Mouse (Mus musculus) right cerebral cortex, postnatal 14 days (tissue): ENCODE data around the gene Daam1.
A peak's percentile ranks its signal among the peaks of the same experiment; 100 is the strongest.

Experiments
- DNase-seq: peaks from one replicate; pipeline ENCODE4 v3.0.0; 2022

The Daam1 gene

DNA sequence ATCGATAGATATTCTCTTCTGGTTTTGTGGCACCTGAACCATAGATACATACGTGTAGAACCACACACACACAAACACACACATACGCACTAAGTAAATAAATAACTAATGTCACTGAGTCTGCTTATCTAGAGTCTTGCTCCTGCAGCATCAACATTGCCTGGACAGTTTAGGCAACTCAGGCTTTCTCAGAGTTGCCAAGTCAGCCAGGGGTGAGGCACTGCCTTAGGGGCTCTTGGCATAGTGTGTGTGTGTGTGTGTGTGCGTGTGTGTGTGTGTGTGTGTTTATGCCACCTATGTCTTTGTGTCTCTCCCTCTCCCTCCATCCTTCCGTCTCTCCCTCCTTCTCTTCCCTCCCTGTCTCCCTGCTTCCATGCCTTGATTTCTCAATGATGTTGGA lies 110.4 kb downstream of the Daam1 start:
- no peak for DNase-seq

GRCm38 (mm10) chr12:71943112-71943511 lies 112.2 kb downstream of the Daam1 start:
- DNase-seq, result no peak

- DNase-seq, result no peak
These were observed 112.8 kb downstream of the Daam1 start for GRCm38 (mm10) chr12:71943646-71944045.

DNA sequence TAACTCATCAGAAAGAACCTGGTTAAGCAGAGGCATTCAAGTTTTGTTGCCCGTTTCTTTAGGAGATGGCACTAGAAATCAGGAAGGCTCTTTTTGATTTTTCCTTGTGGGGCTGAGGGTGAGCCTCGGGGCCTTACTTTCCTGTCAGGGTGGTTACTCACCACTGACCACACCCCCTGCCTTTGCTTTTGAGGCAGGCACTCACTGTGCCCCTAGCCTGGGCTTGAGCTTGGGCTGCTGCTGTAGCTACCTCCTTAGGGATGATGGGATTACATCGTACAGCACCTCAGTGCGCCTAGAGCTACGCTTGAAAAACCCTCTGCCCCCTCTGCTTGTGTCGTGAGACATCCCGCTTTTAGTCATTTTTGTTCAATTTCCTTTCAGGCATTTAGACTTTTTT lies 115.0 kb downstream of the Daam1 start:
- DNase-seq, result no peak

GRCm38 (mm10) chr12:71946448-71946847 lies 115.6 kb downstream of the Daam1 start:
- DNase-seq, result no peak

- DNase-seq, result no peak
These were observed 118.1 kb downstream of the Daam1 start for GRCm38 (mm10) chr12:71948972-71949371.

GRCm38 (mm10) chr12:71949606-71950005 lies 118.7 kb downstream of the Daam1 start:
- no peak for DNase-seq

- no peak for DNase-seq
These were observed 119.4 kb downstream of the Daam1 start for GRCm38 (mm10) chr12:71950095-71950877.

GRCm38 (mm10) chr12:71954180-71954935 lies 123.5 kb downstream of the Daam1 start:
- DNase-seq, result no peak

DNA sequence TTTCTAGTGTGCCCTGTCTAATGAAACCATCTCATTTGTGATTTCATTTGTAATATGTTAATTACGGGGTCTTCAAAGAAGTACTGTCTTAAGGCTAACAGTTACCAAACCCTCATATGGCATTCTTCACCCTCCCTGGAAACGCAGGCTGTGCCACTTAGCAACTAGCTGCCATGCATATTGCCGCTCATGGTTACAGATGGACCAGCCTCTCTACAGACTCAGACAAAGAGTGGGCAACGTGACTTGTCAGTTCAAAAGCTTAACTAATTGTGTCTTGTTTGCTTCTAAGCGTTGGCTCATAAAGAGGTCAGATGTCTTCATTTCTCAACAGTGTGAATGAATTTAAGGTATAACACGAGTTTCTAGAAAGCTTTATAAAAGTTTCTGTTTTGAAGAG lies 126.1 kb downstream of the Daam1 start:
- DNase-seq, result no peak

DNA sequence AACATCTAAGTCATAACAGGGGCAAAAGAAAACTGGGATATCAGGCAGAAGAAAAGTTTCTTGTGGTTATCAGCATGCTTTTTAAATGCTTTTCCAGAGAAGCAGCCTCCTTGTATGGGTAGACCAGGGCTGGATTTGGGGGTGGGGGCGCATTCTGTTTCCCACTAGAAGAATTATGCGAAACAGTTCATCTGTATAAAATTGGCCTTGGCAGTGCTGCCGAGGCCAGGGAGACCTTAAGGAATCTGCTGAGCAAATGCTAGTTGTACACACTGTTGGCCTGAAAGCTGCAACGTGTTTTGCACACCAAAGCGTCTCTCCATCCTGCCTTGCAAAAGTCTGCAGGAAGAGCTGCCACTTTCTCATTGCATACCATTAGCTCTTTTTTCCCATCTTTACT lies 126.6 kb downstream of the Daam1 start:
- no peak for DNase-seq

DNA sequence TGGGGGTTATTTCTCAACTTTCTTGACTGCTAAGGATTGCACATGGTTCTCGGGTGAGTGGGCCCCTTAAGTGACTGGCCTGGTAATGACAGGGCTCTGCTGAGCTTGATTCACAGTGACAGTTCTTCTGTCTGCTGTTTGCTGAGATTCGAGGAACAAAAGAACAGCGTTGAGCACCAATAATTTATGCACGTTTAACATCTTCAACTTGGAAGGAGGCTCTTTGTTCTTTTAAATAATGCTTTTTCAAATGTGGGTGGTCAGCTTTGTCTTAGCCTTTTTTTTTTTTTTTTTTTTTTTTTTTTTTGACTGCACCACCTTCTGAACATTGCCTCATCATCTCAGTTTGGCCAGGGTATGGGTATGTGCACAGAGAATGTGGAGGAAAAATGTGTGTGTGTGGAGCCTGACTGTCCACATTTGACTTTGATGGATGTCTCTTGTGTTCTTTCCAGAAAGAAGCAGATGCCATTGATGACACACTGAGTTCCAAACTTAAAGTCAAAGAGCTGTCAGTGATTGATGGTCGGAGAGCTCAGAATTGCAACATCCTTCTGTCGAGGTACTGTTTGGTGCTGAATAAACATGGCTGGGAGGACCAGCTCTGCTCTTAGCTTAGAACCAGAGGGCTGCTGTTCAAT lies 128.6 kb downstream of the Daam1 start:
- DNase-seq, result no peak

DNA sequence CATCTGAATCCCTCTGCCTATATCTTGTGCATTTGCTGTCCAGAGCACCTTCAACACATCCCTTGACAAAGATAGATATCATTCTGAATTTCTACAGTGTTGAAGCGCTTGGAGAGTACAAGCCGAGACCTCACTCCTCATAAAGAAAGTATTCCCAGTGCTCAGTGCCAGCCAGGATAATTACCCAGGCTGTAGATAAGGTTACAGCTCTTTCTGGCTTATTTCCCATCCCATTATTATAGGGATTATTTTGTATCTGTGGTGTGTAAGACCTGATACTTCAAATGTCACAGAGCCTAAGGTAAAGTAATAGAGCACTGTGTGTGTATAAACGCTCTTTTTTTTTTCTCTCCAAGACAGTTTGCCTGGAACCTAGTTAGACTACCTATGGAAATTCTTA lies 130.8 kb downstream of the Daam1 start:
- DNase-seq, result no peak

DNA sequence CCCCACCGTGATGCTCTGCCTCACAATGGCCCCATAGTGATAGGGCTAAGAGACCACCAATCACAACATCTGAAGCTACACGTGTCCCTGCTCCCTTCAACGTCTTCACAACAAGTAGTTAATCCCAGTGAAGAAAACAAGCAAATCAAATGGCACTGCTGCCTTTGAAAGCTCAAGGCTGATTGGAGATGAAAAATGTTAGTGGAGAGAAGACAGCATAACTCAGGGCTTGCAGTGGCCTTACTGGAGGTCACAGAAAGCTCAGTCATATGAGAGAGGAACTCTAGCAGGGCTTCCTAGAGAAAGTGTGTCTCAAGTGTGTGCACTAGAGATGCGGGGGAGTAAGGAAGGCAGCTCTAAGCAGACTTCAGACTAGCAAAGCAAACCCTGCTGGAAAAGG lies 131.7 kb downstream of the Daam1 start:
- DNase-seq, result no peak

- DNase-seq, result no peak
These were observed 137.7 kb downstream of the Daam1 start for GRCm38 (mm10) chr12:71968592-71968991.

- DNase-seq, result no peak
These were observed 138.1 kb downstream of the Daam1 start for GRCm38 (mm10) chr12:71969022-71969421.

DNA sequence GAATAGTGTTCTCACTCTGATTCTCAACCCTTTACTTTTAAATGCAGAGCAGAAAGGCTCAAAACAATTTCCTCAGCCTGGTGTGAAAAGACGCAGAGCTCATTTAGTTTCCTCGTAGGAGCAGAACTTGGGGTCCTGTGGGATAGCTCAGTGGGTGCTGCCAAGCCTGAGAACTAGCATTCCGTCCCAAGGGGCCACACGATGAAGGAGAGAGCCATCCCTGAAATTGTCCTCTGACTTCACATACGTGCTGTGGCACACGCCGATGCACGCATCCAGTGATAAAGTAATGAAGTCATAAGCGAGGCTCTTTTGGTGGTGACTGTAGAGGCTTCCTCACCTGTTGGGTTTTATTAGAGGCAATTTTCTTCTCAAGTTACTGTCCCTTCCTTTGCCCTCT lies 138.6 kb downstream of the Daam1 start:
- DNase-seq, result no peak

GRCm38 (mm10) chr12:71969941-71970629 lies 139.2 kb downstream of the Daam1 start:
- DNase-seq, result no peak

DNA sequence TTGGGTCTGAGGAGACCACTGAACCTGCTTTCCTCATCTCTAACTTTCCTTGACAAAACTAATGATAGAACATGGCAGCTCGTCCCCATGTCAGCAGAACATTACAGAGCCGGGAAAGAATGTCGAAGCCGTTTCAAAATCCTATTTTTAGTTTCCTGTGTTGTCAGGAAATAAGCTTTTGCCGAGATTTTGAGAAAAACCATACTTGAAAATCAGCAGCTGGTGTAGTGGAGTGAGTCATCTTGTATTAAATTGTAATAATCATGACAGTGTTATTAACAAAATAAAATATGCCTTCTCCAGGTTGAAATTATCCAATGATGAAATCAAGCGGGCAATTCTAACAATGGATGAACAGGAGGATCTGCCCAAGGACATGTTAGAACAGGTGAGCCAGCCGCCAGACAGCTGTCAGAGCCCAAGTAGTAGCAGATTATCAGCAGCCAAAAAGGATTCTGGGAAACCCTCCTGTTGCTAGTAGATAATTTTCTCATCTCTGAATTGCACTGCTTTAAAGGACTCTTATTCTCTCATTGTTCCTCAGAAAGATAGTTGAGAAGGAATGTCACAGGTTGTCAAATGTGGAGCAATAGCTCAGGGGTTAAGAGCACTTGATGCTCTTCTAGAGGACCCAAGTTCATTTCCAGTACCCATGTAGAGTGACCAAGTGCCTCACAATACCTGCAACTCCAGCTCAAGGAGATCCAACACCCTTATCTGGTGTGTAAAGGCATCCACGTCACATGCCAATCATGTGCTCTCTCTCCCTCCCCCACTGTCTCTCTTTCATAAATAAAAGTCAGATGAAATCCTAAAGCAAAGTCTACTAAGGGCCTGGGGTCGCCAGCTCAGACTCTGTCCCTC lies 140.1 kb downstream of the Daam1 start:
- no peak for DNase-seq

- DNase-seq, result peak; percentile 1
These were observed 141.2 kb downstream of the Daam1 start for GRCm38 (mm10) chr12:71972126-71972525.

DNA sequence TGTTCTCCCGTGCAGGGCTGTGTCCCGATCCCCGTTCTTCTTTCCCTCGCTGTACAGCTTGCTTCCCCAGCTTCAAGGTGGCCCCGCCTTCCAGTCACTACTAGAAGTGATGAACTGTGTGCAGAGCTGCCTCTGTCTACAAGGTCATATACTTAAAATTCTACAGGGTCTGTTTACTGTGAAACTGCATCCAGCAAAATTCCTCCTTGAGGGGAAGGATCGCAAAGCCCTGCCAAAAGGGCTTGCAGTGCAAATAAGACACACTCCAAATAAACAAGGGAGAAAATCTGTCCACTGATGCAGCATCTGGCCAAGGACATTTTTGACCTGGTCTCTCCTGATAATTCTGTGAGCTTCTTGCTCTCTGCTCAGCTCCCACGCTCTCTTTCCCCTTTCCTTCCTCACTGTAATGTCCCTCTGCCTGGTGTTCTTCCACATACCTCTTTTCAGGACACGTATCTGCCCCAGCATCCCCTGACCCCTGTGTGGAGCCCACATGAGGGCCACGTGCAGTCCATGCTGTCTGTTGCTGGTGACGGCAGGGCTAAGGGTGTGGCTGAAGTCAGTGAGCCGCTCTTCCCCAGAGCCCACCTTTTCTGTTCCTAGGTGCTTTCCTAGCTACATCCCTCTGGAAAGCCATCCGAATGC lies 141.9 kb downstream of the Daam1 start:
- no peak for DNase-seq

DNA sequence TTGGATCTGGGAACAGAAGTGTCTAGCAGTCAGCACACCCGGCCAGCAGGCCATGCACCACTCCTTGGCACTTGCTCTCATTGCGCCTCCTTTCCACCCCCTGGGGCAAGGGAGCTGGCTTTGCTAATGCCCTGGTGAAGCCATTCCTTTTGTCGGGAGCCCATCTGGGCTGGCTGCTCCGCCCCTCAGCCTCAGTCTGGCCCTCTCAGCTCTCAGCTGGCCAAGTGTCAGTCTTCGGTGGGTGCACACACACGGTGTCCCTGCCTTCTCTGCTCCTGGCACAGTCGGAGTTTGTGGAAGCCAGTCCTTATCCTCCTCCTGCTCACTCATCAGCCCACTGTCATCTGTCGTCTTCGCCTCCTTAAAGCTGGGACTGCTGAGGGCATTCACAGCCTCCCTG lies 142.7 kb downstream of the Daam1 start:
- DNase-seq, result no peak
